In genomic region chrX:73805814-73806213, GRCm38 (mm10) we compare ENCODE assay signal across 25 mouse cellular contexts. TPM values are rescaled to one million over a fixed set of nuclear protein-coding genes. Genes with fewer than 3 reads are reported as not detected.
DNase-seq lines count a peak whose midpoint lies in the region; ATAC-seq lines count a peak whose summit lies in the region.
"Had no signal": no experiment of that assay in that cellular context is flagged by ENCODE, and none has a peak within 500 bp of the region (broad histone marks: within the 10 kb centered on the region; RNA-seq: fewer than 3 reads in every experiment).

No protein-coding gene starts in this region.

- H3K27ac ChIP-seq in forebrain, embryonic 12.5 days, result no peak overlapping the region
- H3K27ac ChIP-seq in forebrain, embryonic 10.5 days, result no peak overlapping the region
- H3K27ac ChIP-seq in midbrain, embryonic 14.5 days (replicated peaks; ENCODE audit: low read depth, low read length), result no peak overlapping the region
- H3K27ac ChIP-seq in midbrain, embryonic 11.5 days (ENCODE audit: low read depth, low read length), result no peak overlapping the region
- H3K27ac ChIP-seq: embryonic facial prominence, embryonic 12.5 days; gastrocnemius, adult 2 months; kidney, postnatal 0 days; midbrain, embryonic 12.5 days had no signal

- H3K4me2 ChIP-seq in forebrain, embryonic 12.5 days, result no peak overlapping the region
- H3K4me2 ChIP-seq in midbrain, embryonic 14.5 days (ENCODE audit: low read length), result no peak overlapping the region
- no peak overlapping the region for H3K4me2 ChIP-seq in midbrain, embryonic 11.5 days
- H3K4me2 ChIP-seq: embryonic facial prominence, embryonic 12.5 days; liver, embryonic 11.5 days; lung, embryonic 14.5 days; midbrain, embryonic 12.5 days had no signal

- WGBS in forebrain, embryonic 12.5 days, result 69% methylated on average over 1 of the region's 1 CpGs
- WGBS in forebrain, embryonic 10.5 days, result 85% methylated on average over 1 of the region's 1 CpGs
- WGBS in midbrain, embryonic 14.5 days, result 50% methylated on average over 1 of the region's 1 CpGs
- whole genome bisulfite sequencing in midbrain, embryonic 11.5 days, result 69% methylated on average over 1 of the region's 1 CpGs

- H3K4me1 ChIP-seq in forebrain, embryonic 12.5 days, result peaks cover 9% of the 10 kb centered on the region
- peaks cover 6% of the 10 kb centered on the region for H3K4me1 ChIP-seq in forebrain, embryonic 10.5 days
- H3K4me1 ChIP-seq in midbrain, embryonic 14.5 days (ENCODE audit: control insufficient read depth, insufficient read depth, low read length), result no peaks in the 10 kb centered on the region
- no peaks in the 10 kb centered on the region for H3K4me1 ChIP-seq in midbrain, embryonic 11.5 days (ENCODE audit: control insufficient read depth, insufficient read depth, low read length)
- H3K4me1 ChIP-seq: embryonic facial prominence, embryonic 12.5 days had no signal

- H3K27me3 ChIP-seq in forebrain, embryonic 12.5 days, result no peaks in the 10 kb centered on the region
- H3K27me3 ChIP-seq in forebrain, embryonic 10.5 days (ENCODE audit: poor library complexity, severe bottlenecking), result 0 out of 2 replicates have a peak, but pooled peaks cover under 1% of the 10 kb centered on the region
- H3K27me3 ChIP-seq in midbrain, embryonic 14.5 days (ENCODE audit: control insufficient read depth, insufficient read depth, low read length), result no peaks in the 10 kb centered on the region
- H3K27me3 ChIP-seq in midbrain, embryonic 11.5 days (ENCODE audit: control insufficient read depth, insufficient read depth, low read length), result no peaks in the 10 kb centered on the region
- H3K27me3 ChIP-seq: CH12.LX; embryonic facial prominence, embryonic 12.5 days; midbrain, embryonic 12.5 days had no signal

- DNase-seq in forebrain, embryonic 10.5 days (ENCODE audit: extremely low spot score, low spot score), result no peak
- peak; percentile 62 for DNase-seq in midbrain, embryonic 14.5 days
- no peak for DNase-seq in midbrain, embryonic 11.5 days (ENCODE audit: low spot score, missing footprints)
- peak; percentile 9 for DNase-seq in forelimb bud, embryonic 11.5 days (ENCODE audit: low read depth, low spot score)
- peak; percentile 42 for DNase-seq in telencephalon, adult 2 months (ENCODE audit: low read depth, low spot score)
- DNase-seq in left cerebral cortex, postnatal 4 days, result no peak
- no peak for DNase-seq in urinary bladder, postnatal 25 days (ENCODE audit: low spot score)
- DNase-seq: adrenal gland, postnatal 36 days; cerebellum, adult 9-11 months; gastrocnemius, adult 2 months; heart, adult 11 months; heart, postnatal 4 days; kidney, adult 11 months; layer of hippocampus, postnatal 36 days; lung, embryonic 14.5 days; lung, postnatal 4 days; right cerebral cortex, postnatal 4 days; thymus, postnatal 36 days had no signal

- ATAC-seq in forebrain, embryonic 12.5 days (ENCODE audit: low FRiP score), result peak; percentile 49; the same call in 1 of the 2 replicates
- ATAC-seq in midbrain, embryonic 14.5 days (ENCODE audit: low FRiP score, low TSS enrichment), result no peak
- ATAC-seq in midbrain, embryonic 11.5 days (ENCODE audit: low FRiP score), result no peak

- intact Hi-C loops in left cerebral cortex, postnatal 4 days (cut with DNase I), result no loop called here

- H3K36me3 ChIP-seq in forebrain, embryonic 12.5 days (replicated peaks), result no peaks in the 10 kb centered on the region
- H3K36me3 ChIP-seq in forebrain, embryonic 10.5 days (replicated peaks), result no peaks in the 10 kb centered on the region
- H3K36me3 ChIP-seq in midbrain, embryonic 14.5 days (ENCODE audit: control insufficient read depth, insufficient read depth, low read length), result no peaks in the 10 kb centered on the region
- H3K36me3 ChIP-seq in midbrain, embryonic 11.5 days (ENCODE audit: control insufficient read depth, insufficient read depth, low read length), result no peaks in the 10 kb centered on the region
- H3K36me3 ChIP-seq: embryonic facial prominence, embryonic 12.5 days; midbrain, embryonic 12.5 days had no signal

- no peaks in the 10 kb centered on the region for H3K9me3 ChIP-seq in forebrain, embryonic 12.5 days
- no peaks in the 10 kb centered on the region for H3K9me3 ChIP-seq in forebrain, embryonic 10.5 days
- no peaks in the 10 kb centered on the region for H3K9me3 ChIP-seq in midbrain, embryonic 14.5 days (ENCODE audit: control insufficient read depth, low read length)
- no peaks in the 10 kb centered on the region for H3K9me3 ChIP-seq in midbrain, embryonic 11.5 days (ENCODE audit: control insufficient read depth, low read length)
- H3K9me3 ChIP-seq: embryonic facial prominence, embryonic 12.5 days; midbrain, embryonic 12.5 days had no signal

- H3K9ac ChIP-seq in forebrain, embryonic 12.5 days, result no peak overlapping the region
- H3K9ac ChIP-seq in midbrain, embryonic 14.5 days (replicated peaks; ENCODE audit: low read length), result no peak overlapping the region
- H3K9ac ChIP-seq in midbrain, embryonic 11.5 days (ENCODE audit: low read length), result no peak overlapping the region
- H3K9ac ChIP-seq: embryonic facial prominence, embryonic 12.5 days; lung, embryonic 14.5 days; midbrain, embryonic 12.5 days had no signal

- no peak overlapping the region for H3K4me3 ChIP-seq in forebrain, embryonic 12.5 days (replicated peaks)
- no peak overlapping the region for H3K4me3 ChIP-seq in forebrain, embryonic 10.5 days
- no peak overlapping the region for H3K4me3 ChIP-seq in midbrain, embryonic 14.5 days (replicated peaks; ENCODE audit: low read depth, low read length)
- no peak overlapping the region for H3K4me3 ChIP-seq in midbrain, embryonic 11.5 days (ENCODE audit: low read depth, low read length)
- H3K4me3 ChIP-seq: embryonic facial prominence, embryonic 12.5 days; gastrocnemius, adult 2 months; midbrain, embryonic 12.5 days had no signal

RNA-seq across cellular contexts. Expression of gene Pdzd4, which starts 19.0 kb away (rescaled TPM):
- polyA plus RNA-seq in forebrain, embryonic 12.5 days (2016; fragmentation: Nextera tagmentation; extraction: Ambion mirVana), result 2.3 and 2.6 TPM in 2 replicates
- polyA plus RNA-seq in forebrain, embryonic 10.5 days (2016; fragmentation: Nextera tagmentation; extraction: Ambion mirVana), result 0.66 and 0.81 TPM in 2 replicates
- polyA plus RNA-seq in midbrain, embryonic 14.5 days (2014; fragmentation: Nextera tagmentation; extraction: Ambion mirVana), result 5.9 and 20.8 TPM in 2 replicates
- polyA plus RNA-seq in midbrain, embryonic 11.5 days (2014; fragmentation: Nextera tagmentation; extraction: Ambion mirVana), result 0.86 and 1.1 TPM in 2 replicates
- total RNA-seq in left cerebral cortex, postnatal 4 days (2021), result 100 to 1,000 TPM; 174 to 186 TPM

RNA-seq across cellular contexts. Expression of gene Ssr4, which starts 19.0 kb away (rescaled TPM):
- polyA plus RNA-seq in forebrain, embryonic 12.5 days (2016; fragmentation: Nextera tagmentation; extraction: Ambion mirVana), result 106 and 117 TPM in 2 replicates
- 119 and 124 TPM in 2 replicates for polyA plus RNA-seq in forebrain, embryonic 10.5 days (2016; fragmentation: Nextera tagmentation; extraction: Ambion mirVana)
- polyA plus RNA-seq in midbrain, embryonic 14.5 days (2014; fragmentation: Nextera tagmentation; extraction: Ambion mirVana), result 152 and 162 TPM in 2 replicates
- polyA plus RNA-seq in midbrain, embryonic 11.5 days (2014; fragmentation: Nextera tagmentation; extraction: Ambion mirVana), result 123 and 125 TPM in 2 replicates
- total RNA-seq in left cerebral cortex, postnatal 4 days (2021), result 100 to 1,000 TPM; 100 to 104 TPM

RNA-seq across cellular contexts. Expression of gene Idh3g, which starts 19.1 kb away (rescaled TPM):
- polyA plus RNA-seq in forebrain, embryonic 12.5 days (2016; fragmentation: Nextera tagmentation; extraction: Ambion mirVana), result 163 and 164 TPM in 2 replicates
- polyA plus RNA-seq in forebrain, embryonic 10.5 days (2016; fragmentation: Nextera tagmentation; extraction: Ambion mirVana), result 173 and 177 TPM in 2 replicates
- polyA plus RNA-seq in midbrain, embryonic 14.5 days (2014; fragmentation: Nextera tagmentation; extraction: Ambion mirVana), result 248 and 252 TPM in 2 replicates
- polyA plus RNA-seq in midbrain, embryonic 11.5 days (2014; fragmentation: Nextera tagmentation; extraction: Ambion mirVana), result 182 and 185 TPM in 2 replicates
- 100 to 1,000 TPM; 118 to 127 TPM for total RNA-seq in left cerebral cortex, postnatal 4 days (2021)

RNA-seq across cellular contexts. Expression of gene Srpk3, which starts 31.6 kb away (rescaled TPM):
- polyA plus RNA-seq in forebrain, embryonic 12.5 days (2016; fragmentation: Nextera tagmentation; extraction: Ambion mirVana), result 0.95 and 1.3 TPM in 2 replicates
- polyA plus RNA-seq in forebrain, embryonic 10.5 days (2016; fragmentation: Nextera tagmentation; extraction: Ambion mirVana), result 0.97 and 1.2 TPM in 2 replicates
- 1.5 and 2.5 TPM in 2 replicates for polyA plus RNA-seq in midbrain, embryonic 14.5 days (2014; fragmentation: Nextera tagmentation; extraction: Ambion mirVana)
- polyA plus RNA-seq in midbrain, embryonic 11.5 days (2014; fragmentation: Nextera tagmentation; extraction: Ambion mirVana), result 0.72 and 0.78 TPM in 2 replicates
- 1 to 10 TPM; 1.0 to 1.1 TPM for total RNA-seq in left cerebral cortex, postnatal 4 days (2021)

RNA-seq across cellular contexts. Expression of gene Plxnb3, which starts 48.9 kb away (rescaled TPM):
- polyA plus RNA-seq in forebrain, embryonic 12.5 days (2016; fragmentation: Nextera tagmentation; extraction: Ambion mirVana), result 0.08 and 0.19 TPM in 2 replicates
- not detected in 2 replicates for polyA plus RNA-seq in forebrain, embryonic 10.5 days (2016; fragmentation: Nextera tagmentation; extraction: Ambion mirVana)
- 0.12 and 0.19 TPM in 2 replicates for polyA plus RNA-seq in midbrain, embryonic 14.5 days (2014; fragmentation: Nextera tagmentation; extraction: Ambion mirVana)
- polyA plus RNA-seq in midbrain, embryonic 11.5 days (2014; fragmentation: Nextera tagmentation; extraction: Ambion mirVana), result not detected in 2 replicates
- 1 to 10 TPM; 1.4 to 1.7 TPM for total RNA-seq in left cerebral cortex, postnatal 4 days (2021)
- polyA plus RNA-seq: neural tube, embryonic 11.5 days had no signal

Comparison
In these comparisons a context has a peak if more than half of its experiments do, and no peak if none do; other contexts are left out.
1. DNase-seq: peak in midbrain, embryonic 14.5 days (single experiment), forelimb bud, embryonic 11.5 days (single experiment) and telencephalon, adult 2 months (single experiment); none in forebrain, embryonic 10.5 days (single experiment), midbrain, embryonic 11.5 days (single experiment), left cerebral cortex, postnatal 4 days (single experiment) and urinary bladder, postnatal 25 days (single experiment).